In genomic region chr16:23492783-23493182, GRCm38 (mm10) we compare ENCODE assay signal across 13 mouse cellular contexts.
"Had no signal": no experiment of that assay in that cellular context is flagged by ENCODE, and none has a peak within 500 bp of the region (broad histone marks: within the 10 kb centered on the region; RNA-seq: fewer than 3 reads in every experiment).

No protein-coding gene starts in this region.

- H3K27ac ChIP-seq: left cerebral cortex, adult 2 months; limb, embryonic 12.5 days; liver, embryonic 13.5 days; lung, embryonic 15.5 days; midbrain, embryonic 13.5 days; stomach, postnatal 0 days had no signal

- DNase-seq: kidney, postnatal 10 days; liver; liver, embryonic 13.5 days; liver, postnatal 0 days; thymus, adult 18-20 months; thymus, postnatal 14 days had no signal

- H3K36me3 ChIP-seq: limb, embryonic 12.5 days; lung, embryonic 15.5 days had no signal

- ATAC-seq: intestine, postnatal 0 days; liver, postnatal 0 days; midbrain, embryonic 13.5 days had no signal

- H3K4me3 ChIP-seq: left cerebral cortex, adult 2 months; limb, embryonic 12.5 days; liver, embryonic 13.5 days; lung, embryonic 15.5 days; megakaryocyte, embryonic 14.5 days; midbrain, embryonic 13.5 days had no signal

- H3K4me2 ChIP-seq: limb, embryonic 12.5 days; liver, embryonic 13.5 days; lung, embryonic 15.5 days; midbrain, embryonic 13.5 days had no signal

- H3K9me3 ChIP-seq: limb, embryonic 12.5 days; liver, embryonic 13.5 days; lung, embryonic 15.5 days; midbrain, embryonic 13.5 days had no signal

- H3K9ac ChIP-seq: limb, embryonic 12.5 days; liver, embryonic 13.5 days; liver, postnatal 0 days; lung, embryonic 15.5 days; midbrain, embryonic 13.5 days had no signal

- H3K4me1 ChIP-seq: limb, embryonic 12.5 days; megakaryocyte, embryonic 14.5 days had no signal

- H3K27me3 ChIP-seq: limb, embryonic 12.5 days; liver, embryonic 13.5 days; lung, embryonic 15.5 days; midbrain, embryonic 13.5 days had no signal
